Mouse (Mus musculus) layer of hippocampus, adult 18-20 months (tissue): ENCODE measurements at regions not wholly inside any gene's neighbourhood (a gene's known extent, or its start where the extent isn't known, plus 50 kb on each side); places are given as distances from the start of the nearest gene placed in this dataset.
"Not testable (repeated sequence)": the region's sequence is repeated elsewhere in the genome, so short reads cannot be mapped to it uniquely, and the experiment has no call there.

Experiments used
- DNase-seq, 2 experiments: peaks; one replicate each; pipeline ENCODE4 v3.0.0; 2022; ENCODE audit warnings: low spot score in 2 of 2

DNA sequence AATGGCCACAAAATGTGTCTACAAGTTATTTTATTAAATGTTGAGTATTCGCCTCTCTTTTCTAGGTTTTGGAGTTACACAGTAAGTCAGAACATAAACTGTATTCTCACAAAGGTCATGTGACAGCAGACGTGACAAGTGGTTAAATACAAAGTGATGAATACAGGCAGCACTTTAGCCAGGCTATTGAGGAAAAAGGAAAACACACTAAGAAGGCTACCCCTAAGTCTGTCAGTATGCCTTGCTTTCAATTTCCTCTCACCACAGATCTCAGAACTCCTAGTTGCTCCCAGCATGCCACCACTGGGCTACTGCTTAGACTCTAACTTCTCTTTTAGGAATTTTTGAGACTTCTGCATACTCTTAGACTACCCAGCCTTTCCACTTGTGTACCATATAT lies 297.9 kb upstream of the Pex5l start:
- DNase-seq = no peak

DNA sequence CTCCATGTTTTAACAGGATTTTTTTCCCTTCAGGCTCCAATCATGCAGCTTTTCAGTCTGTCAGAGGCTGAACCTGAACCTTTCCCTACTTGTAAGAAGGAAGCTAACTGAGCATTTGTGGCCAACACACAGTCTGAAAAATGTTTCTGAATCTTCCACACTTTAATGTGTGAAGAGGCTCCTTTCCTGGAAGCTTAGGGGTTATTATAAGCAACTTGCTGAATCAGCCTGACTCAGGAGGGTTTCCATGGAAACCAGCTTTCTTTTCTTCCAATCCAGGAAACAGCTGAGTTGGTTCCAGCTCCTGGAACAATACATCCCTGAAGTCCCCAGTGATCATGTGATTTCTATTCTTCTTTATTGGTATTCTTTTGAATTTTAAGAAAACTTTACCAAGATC lies 297.5 kb upstream of the Pex5l start:
- DNase-seq = peak; percentile 20 to 72

DNA sequence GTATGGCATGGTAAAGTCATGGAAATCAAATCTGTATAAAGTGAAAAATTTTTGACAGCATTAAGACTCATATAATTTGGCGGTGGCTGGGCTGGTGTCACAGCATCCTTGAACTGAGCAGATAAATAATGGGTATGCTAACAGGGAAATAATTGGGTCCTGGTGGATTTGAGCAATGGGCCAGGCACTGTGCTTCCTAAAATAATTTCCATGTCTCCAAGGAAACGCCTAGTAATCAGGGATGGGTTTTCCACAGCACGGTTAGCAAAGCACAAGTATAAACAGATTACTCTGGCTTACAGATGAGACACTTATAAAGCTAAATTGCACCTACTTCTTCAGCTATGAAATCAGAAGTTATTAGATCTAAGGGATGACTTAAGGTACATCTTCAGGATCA lies 273.9 kb upstream of the Pex5l start:
- DNase-seq = no peak

DNA sequence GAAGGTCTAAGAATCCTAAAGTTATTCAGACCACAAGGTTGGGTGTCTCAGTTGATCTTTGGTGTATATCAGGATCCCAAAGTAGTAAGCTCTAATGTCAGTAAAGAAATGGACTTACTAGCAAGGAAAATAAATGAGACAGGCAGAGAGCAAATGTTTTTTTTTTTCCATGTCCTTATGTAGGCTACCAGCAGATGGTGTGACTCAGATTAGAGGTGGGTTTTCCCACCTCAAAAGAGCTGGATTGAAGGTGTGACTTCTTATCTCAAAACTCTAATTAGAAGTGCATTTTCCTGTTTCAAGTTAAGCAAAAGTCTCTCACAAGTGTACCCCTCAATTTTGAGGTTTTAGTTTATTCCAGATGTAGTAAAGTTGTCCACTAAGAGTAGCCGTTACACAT lies 273.3 kb upstream of the Pex5l start:
- no peak for DNase-seq

DNA sequence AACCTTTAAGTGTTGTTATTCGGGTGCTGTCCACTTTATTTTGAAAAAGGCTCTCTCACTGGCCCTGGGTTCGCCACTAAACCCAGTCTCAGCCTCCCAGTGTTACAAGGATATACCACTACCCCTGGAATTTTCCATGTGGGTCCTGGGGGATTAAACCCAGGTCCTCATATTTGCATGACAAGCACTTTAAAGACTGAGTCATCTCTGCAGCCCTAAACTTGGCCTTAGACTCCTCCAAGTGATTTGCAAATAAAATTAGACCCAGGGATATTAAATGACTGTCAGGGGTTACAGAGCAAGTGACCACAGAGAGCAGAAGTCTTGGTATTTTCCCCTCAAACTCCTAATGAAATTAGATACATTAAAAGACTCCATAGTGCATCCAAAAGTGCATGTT lies 258.9 kb upstream of the Pex5l start:
- DNase-seq = no peak

DNA sequence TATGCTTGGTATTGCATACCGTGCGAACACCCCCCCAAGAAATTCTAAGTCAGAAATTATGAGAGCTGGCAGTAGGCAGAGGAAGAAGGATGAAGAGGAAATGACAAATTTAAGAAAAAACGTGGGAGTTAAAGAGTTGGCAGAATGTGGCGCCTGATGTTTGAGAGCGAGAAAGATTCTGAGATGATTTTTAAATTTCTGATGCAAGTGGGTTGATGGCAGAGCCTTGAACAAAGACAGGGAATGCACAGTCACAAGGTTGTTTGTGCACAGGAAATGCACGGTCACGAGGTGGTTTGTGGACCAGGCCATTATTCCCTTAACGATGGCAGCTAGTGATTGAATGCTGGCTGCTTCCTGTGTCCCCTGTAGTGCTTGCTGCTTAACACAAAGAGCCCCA lies 256.3 kb upstream of the Pex5l start:
- DNase-seq = peak; percentile 58 to 65

DNA sequence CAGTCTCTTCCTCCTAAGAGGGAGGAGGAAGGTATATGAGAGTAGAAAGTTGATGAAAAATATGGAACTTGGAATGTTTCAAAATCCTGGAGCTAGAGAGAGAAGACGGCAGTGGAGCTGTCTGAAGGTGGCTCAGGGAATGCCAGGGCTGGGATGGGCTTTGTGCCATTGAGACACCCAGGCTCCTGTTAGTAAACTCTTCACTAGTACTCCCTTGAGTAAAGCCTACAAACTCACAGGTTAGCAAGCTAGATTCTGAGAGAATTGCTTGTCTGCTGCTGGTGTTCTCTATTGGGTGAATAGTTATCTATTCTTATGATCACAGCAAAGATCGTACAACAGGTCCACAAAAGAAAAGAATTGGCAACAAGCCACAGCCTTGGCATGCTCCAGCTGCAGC lies 255.3 kb upstream of the Pex5l start:
- no peak for DNase-seq

DNA sequence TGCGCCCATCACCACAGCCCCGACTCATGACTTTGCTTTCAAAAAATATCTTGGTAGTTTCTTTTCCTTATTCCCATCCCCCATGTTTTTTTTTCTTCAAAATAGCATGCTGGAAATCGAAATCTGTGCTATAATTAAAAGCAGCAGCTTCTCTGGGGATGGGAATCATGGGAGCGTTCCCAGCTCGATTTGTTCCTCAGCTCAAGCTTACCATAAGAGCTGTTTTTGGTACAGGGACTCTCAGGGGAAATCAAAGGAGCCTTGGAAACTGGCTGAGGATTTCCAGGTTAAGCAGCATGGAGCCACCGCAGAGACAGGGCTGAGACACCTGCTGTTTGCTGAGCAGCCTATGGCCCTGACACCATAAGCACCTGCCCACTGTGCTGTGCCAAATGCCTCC lies 254.2 kb upstream of the Pex5l start:
- peak in 1 of 2 experiments; percentile 52 for DNase-seq

DNA sequence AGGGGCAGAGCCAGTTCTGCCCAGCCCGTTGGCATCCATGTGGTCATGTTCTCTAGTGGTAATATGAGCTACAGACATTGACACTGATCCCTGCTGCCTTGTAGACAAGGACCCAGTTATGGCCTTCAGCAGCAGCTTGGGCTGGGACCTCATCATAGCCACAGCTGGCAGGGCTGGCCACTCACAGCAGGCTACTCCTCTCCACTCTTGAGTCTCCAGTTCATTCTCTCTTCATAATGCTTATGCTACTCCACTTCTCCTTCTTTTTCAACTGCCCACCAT lies 249.4 kb upstream of the Pex5l start:
- DNase-seq = no peak

DNA sequence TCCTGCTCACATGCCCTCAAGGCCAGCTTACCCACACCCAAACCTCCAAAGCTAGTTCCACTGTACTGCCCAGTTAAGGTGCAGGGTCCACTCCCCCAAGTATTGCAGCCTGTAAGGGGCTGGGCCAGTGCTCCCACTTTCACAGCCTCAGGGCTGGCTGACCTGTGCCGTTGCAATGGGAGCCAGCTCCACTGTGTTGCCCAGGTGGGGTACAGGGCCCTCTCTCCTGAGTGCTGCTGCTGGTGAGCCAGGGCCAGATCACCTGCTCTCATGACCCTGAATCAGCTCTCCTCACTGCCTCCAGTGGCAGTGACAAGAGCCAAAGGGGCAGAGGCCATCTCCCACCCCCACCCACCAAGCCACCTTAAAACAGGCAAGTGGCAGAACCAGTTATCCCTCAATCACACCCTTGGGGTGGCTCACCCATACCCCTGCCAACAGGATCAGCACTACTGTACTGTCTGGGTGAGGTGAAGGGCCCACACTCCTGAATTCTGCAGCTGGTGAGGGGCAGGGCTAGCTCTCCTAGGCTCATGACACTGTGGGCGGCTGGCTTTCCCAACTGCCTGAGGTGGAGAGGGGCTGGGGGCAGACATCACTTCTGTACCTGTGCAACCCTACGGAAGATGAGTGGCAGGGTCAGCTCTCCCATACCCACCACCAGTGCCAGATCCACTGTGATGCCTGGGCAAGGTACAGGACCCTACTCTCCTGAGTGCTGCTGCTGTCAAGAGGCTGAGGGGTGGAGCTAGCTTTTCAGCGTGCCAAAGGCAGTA lies 248.9 kb upstream of the Pex5l start:
- no peak for DNase-seq

DNA sequence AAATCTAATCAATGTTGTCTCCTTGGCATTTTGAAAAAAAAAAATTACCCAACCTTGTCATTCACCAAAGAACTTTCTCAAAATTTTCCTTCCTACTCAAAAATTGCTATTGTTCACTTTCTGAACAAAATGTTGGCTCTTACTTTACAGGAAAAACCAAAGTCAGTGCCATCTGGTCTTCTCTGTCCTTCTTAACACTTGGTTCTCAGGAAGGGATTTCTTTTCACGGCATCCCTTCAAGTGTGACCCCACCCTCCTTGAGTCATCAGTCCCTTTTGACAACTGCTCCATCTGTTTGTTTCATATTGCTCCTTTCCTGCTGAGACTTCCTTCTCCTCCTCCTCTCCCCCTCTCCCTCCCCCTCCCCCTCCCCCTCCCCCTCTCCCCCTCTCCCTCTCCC lies 245.1 kb upstream of the Pex5l start:
- DNase-seq = peak in 1 of 2 experiments; percentile 53

DNA sequence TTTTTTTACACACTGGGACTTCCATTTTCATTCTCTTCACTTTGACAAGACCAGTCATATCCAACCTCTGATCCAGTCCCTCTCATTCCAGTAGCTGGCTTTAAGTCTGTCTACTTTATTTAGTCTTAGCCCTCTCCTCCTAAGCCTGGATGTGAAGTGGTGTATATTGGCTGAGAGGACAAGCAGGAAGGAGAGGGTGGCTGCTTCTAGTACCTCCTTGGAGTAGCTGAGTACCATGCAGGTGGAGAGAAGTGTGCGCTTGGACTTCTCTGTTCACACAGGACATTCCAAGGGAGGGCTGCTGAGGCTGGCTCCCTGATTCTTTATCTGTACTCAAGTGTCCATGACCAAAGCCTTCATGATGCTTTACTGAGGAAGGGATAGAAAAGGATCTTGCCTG lies 240.6 kb upstream of the Pex5l start:
- DNase-seq = no peak

DNA sequence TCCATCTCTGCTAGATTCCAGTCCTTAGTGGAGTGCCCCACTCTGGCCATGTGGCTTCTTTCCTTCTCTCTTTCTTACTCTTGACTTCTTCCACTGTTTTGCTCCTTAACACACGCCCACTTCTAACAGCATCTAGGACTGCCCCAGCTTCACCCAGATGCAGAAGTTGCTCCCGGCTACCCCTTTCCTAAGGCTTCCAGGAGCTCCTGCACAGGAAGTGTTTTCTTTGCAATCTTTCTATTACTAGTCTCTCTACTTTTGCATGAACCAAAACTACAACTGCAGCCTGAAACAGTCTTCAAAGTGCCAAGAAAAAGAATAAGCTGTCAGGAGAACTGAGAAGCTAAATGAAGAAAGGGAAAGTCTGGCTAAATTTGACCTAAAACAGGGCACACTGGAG lies 236.6 kb upstream of the Pex5l start:
- DNase-seq = no peak

DNA sequence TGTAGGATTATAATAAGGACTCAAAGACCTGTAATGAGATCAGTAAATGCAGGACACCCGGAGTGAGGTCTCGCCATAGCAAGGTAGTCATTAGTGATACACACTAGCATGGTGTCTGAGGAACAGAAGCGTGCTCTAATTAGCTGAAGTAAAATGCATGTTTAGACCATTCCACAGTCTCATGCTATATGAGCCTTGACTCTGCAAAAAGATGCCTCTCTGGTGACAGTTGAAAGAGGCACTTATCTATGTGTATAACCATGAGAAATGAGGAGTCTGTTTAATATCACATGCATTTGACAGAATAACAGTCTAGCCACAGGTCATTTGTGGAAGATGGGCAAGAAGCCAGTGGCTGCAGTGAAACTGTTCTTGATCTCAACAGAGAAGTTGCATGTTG lies 232.1 kb upstream of the Pex5l start:
- no peak for DNase-seq

DNA sequence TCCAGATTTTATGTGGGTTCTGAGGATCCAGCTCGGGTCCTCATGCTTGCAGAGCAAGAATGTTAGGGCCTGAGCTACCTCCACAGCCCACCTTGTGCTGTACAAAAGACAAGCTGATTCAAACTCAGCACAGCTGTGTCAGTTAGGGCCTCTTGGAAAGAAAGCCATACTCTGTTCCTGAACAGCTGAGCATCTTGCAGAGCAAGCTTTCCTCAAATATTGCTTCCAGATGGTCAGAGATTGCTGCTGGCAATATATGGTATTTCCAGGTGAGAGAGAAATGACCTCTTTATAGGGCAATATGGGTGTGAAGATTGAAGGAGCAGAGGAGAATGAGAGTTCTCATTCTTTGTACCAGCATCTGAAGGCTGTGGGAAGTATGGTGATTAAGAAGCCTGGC lies 229.8 kb upstream of the Pex5l start:
- DNase-seq = no peak

DNA sequence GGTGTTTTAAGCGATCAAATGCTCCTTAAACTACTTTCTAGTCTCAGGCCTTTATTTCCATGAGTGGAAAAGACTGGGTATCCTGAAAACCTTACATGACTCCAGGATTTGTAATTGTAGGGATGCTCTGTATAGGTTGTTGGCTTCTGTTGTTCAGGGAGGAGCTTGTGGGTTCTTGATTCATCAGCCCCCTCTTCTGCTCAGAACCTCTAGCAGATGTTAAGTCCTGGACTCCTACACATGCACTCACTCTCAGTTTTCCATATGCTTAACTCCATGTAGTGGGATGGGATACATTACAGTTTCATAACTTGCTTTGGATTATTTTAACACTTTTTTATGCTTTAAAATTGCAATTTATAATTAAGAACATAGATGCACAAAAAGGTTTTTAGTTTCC lies 220.5 kb upstream of the Pex5l start:
- no peak for DNase-seq

DNA sequence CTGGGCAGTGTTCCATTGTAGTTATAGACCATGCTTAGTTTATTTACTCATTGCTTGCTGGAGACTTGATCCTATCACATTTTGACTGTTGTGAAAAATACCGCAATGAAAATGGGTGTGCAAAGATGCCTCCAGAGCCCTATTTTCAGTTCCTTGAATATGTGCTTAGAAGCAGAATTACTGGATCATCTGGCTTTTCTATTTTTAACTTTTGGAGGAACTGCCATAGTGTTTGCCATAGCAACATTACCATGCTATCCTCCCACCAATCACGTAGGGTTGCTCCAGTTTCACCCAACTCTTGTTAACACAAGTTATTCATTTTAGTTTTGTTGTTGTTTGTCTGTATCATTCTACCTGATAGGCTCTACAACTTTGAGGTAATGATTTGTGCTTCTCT lies 217.0 kb upstream of the Pex5l start:
- DNase-seq = no peak

DNA sequence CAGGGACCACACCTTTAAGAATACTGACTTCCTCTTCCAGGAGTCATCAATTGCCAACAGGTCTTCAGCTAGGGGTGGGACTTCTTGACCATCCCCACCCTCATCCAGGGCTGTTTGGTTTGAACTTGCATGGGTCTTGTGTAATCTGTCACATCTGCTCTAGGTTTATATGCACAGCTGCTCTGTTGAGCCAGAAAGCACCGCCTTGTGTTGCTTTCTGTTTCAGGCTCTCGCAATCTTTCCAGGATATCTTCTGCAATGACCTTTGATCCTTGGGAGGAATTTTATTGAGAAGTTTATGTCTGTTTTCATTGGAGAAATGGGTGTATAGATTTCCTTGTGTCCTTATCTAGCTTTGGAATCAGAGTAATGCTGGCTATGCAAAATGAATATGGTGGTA lies 210.8 kb upstream of the Pex5l start:
- DNase-seq = no peak

DNA sequence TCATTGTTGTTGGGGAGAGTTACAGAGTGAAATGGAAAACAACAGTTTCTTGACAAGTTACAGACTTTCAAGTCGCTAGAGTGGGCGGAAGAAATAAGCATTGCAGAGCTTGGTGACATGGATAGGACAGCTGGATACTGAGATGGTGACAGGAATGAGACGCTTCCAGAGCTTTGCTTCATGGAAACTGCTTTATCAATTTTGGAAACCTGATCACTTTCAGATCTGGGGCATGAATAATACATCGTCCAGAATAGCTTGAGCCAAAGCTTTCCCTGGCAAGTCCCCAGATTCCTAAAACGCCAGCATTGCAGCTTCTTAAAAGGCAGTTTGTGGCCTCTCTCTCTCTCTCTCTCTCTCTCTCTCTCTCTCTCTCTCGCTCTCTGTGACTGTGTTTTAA lies 207.9 kb upstream of the Pex5l start:
- peak; percentile 22 to 61 for DNase-seq

DNA sequence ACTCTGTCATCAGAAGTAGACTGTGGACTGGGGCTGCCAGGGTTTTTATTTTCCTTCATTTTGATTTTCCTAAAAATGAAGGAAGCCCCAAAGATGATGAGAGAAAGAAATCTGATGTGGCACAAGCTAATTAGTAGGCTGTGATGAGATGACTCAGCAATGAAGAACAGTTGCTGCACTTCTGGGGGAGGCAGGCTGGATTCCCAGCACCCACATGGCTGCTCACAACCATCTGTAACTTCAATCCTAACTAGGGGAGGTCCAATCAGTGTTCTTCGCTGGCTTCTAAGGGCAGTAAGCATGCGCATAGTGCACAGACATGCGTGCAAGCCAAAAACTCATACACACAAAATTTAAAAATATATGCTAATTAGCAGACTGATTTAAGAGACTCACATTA lies 191.0 kb upstream of the Pex5l start:
- DNase-seq = peak; percentile 51 to 68

DNA sequence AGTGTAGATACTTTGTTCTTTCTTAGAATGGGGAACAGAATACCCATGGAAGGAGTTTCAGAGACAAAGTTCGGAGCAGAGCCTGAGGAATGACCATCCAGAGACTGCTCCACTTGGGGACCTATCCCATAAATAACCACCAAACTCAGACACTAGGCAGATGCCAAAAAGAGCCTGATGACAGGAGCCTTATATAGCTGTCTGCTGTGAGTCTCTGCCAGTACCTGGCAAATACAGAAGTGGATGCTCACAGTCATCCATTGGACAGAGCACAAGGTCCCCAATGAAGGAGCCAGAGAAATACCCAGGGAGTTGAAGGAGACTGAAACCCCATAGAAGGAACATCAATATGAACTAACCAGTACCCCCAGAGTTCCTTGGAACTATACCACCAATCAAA lies 174.6 kb upstream of the Pex5l start:
- DNase-seq = not testable (repeated sequence)

DNA sequence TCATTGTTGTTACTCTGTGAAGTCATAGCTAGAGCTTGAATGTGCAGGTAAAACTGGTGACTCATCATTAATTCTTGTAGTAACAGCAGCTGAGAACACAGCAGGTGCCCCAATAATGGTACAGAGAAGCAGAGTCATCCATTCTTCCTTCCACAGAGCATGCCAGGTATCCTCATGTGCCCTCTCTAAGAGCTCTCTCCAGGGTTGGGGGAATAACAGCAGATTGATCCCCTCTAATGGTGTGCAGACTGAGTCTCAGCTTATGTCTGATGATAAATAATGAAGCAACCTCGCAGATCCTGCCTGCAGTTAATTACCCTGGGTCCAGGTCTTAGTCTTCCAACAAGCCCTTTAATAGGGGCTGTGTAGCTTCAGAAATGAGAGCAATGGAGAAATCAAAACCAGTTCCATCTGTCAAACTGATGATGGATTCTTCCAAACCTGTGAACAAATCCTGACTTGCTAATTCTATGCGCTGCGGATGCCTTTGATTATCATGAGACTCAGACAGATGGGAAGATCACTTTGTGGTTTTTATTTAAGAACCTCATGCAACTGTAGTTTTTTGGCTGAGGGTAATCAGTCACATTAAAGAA lies 169.3 kb upstream of the Pex5l start:
- DNase-seq = peak in 1 of 2 experiments; percentile 26

DNA sequence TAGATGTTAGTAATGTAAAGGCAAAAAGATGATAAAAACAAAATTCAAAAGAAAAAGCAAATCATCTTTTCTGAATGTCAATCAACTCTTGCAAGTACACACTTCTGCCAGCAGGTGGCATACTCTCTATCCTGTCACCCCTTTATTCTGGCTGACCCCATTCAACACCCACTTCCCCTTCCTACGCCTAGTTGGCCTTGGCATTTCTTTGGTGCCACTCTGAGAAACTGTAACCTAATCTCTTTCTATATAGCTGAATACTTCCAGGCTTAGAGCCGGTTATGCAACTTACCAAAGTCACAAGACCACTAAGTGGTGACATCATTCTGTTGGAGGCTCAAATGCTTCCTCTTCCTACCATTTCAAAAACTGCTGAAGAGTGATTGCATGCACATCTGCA lies 165.2 kb upstream of the Pex5l start:
- DNase-seq = peak in 1 of 2 experiments; percentile 15

DNA sequence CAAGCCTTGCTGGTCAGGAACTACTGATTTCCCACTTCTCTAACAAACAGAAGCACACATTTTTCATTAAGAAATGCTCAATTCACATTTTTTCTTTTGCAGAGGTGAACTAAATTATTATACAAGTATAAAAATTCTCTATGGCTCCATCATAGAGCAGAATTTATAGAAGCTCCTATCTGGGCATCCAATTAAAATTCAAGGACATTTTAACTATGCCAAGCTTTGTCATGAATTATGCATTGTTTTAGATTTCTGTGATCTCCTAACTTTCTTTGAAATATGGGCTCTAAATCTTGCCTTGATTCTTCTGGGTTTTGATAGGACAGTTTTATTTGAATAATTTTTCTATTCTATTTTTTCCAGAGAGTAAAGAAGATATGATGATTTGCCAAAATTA lies 163.1 kb upstream of the Pex5l start:
- no peak for DNase-seq
